Mouse (Mus musculus) hindbrain, embryonic 12.5 days (tissue): Measurements from ENCODE around the gene Tmem238. TPM values are rescaled to one million over a fixed set of nuclear protein-coding genes. Genes with fewer than 3 reads are reported as not detected.

Experiments
- ATAC-seq: fragments of 200-750 bp; cut with Nextera tagmentation; 2 replicates; pipeline ENCODE4 v1.8.0; 2017; ENCODE audit warnings: moderate TSS enrichment; ENCODE audit not compliant: low FRiP score
- H3K27ac ChIP-seq: fragments of 300-500 bp; sonication (generic); 2 replicates; pipeline ENCODE4 v1.5.1; 2016; ENCODE audit warnings: mild to moderate bottlenecking
- H3K27me3 ChIP-seq: fragments of 300-500 bp; sonication (generic); 2 replicates; pipeline ENCODE4 v1.6.1; 2016; ENCODE audit warnings: mild to moderate bottlenecking
- H3K36me3 ChIP-seq: fragments of 300-500 bp; sonication (generic); 2 replicates; pipeline ENCODE4 v1.6.1; 2016; ENCODE audit warnings: mild to moderate bottlenecking
- H3K4me1 ChIP-seq: fragments of 300-500 bp; sonication (generic); 2 replicates; pipeline ENCODE4 v1.6.1; 2016
- H3K4me2 ChIP-seq: fragments of 300-500 bp; sonication (generic); replicated peaks from 2 replicates; pipeline ENCODE4 v1.6.1; 2016; ENCODE audit warnings: mild to moderate bottlenecking
- H3K4me3 ChIP-seq: fragments of 300-500 bp; sonication (generic); 2 replicates; pipeline ENCODE4 v1.5.1; 2016; ENCODE audit warnings: mild to moderate bottlenecking
- H3K9ac ChIP-seq: fragments of 300-500 bp; sonication (generic); 2 replicates; pipeline ENCODE4 v1.6.1; 2016; ENCODE audit warnings: mild to moderate bottlenecking, moderate library complexity
- H3K9me3 ChIP-seq: fragments of 300-500 bp; sonication (generic); replicated peaks from 2 replicates; pipeline ENCODE4 v1.6.1; 2016; ENCODE audit warnings: mild to moderate bottlenecking
- WGBS: fragments of 180-500 bp; shearing (Covaris S2); methylation state at CpG from one replicate; pipeline ENCODE4 v1.1.7; 2016; 5-methylcytosine and 5-hydroxymethylcytosine counted together
- polyA plus RNA-seq: library from polyadenylated mRNA; unstranded; fragments of >200 nt; fragmentation: Nextera tagmentation; extraction: Ambion mirVana; gene quantifications from 2 replicates; pipeline ENCODE4 v1.2.1, GENCODE M21; 2016

The Tmem238 gene
- polyA plus RNA-seq, 1 experiment from 2014 or later: 4.0 TPM

DNA sequence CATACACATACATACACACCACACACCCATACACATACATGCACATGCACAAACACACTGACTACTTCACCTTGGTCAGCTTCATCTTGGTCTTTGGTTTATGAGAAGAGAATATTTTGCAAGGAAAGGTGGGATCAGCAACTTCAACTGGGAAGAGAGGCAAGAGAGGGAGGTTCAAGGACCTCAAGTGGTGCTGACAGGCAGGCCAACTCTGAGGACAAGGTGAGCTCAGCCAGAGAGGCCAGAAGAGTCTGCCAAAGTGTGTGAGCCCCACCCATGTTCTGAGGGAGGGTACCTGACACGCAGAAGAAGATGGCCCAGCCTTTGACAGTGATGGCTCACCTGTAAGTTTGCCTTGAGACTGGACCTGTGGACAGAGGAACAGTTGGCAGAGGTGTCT lies 29.8 kb downstream of the Tmem238 start:
- Histone ChIP-seq H3K27me3 (no peaks in the 10 kb centered on the region), H3K4me3 (no peak overlapping the region), H3K4me2 (no peak overlapping the region), H3K27ac (no peak overlapping the region), H3K36me3 (no peaks in the 10 kb centered on the region), H3K4me1 (no peaks in the 10 kb centered on the region), H3K9ac (no peak overlapping the region), H3K9me3 (no peaks in the 10 kb centered on the region)
- 39% methylated on average over 1 of the region's 1 CpGs for WGBS
- no peak for ATAC-seq

DNA sequence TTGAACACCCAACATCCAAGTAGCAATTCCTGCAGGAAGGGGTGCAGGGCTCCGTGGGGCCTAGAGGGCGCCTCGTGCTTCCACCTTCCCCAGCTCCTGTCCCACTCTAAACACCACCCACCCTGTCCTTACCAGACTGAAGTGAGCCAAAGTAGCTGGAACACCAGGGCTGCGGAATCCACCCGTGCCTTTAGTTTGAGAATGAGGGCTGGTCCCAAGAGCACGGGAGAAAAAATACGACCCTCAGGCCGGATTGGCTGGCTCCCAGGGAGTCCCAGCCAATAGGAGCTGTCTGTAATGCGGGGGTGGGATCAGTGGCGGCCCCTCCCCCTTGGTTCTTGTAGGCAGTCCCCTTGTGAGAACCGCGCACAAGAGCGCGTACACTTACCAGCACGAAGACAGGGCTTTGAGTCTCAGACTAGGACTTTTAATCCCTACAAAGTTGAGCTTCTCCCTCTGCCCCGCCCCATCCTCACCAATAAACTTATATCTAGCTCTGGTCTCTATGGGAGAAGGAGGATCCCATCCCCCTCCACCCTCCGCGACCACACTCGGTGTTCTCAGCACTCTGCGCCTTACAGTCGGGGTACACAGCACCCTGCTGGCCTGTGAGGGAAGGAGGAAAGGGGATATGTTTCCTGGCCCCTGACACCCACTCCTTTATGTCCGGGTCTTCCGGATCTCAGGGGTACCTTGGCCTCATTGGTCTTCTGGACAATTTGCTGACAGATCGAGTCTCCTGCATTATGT lies 36.5 kb downstream of the Tmem238 start, which contains the start of gene Cox6b2:
TSS of gene Cox6b2 (minus strand) at position 274 of the 750 bp plus-strand sequence.
- Histone ChIP-seq H3K27ac (no peak within 1 kb of the TSS), H3K4me2 (peak within 1 kb of the TSS; percentile 50), H3K36me3 (no peaks in the 10 kb centered on the region), H3K27me3 (peaks cover 8% of the 10 kb centered on the region; the same call in 1 of the 2 replicates), H3K9me3 (no peaks in the 10 kb centered on the region), H3K4me1 (peaks cover 20% of the 10 kb centered on the region), H3K9ac (peak within 1 kb of the TSS; percentile 23; the same call in 1 of the 2 replicates), H3K4me3 (peak within 1 kb of the TSS; percentile 32)
- peak; percentile 90 for ATAC-seq
- 4% methylated on average over 24 of the region's 24 CpGs for WGBS

DNA sequence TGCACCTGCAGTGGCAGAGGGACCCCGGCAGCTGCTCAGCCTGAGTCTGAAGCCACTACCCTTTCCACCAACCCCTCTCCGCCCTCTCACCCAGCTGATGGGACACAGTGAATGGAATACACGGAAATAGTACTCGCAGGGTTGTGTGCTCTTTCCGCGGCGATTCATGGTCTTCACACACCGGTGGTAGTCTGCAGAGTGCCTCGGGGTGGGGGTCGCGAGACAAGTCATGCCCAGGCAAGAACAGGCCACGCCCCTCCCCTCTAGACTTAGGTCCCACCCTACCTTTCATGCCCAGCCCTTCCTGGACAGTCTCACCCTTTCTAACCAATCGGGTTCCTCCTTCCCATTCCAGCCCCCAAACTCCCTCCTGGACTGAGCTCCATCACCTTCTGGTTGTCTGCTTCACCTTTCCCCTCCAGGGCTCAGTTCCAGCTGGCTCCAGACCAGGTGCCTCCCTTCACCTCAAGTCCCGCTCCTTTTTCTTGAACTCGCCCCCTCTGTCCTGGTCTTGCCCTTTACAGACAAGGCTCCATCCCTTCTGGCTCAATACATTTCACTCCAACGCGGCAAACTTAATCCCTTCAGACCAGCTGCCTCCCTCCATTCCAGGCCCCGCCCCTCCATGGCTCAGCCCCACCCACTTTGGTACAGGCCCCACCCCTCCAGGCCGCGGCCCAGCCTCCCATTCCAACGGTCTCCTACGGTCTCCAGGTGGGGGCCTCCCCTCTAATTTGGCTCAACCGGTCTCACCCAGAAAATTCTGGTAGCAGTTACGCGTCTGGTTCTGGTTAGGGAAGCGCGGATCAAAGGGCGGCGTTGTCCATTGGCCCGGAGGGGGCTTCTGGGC lies 37.3 kb downstream of the Tmem238 start:
- WGBS: 3% methylated on average over 30 of the region's 30 CpGs
- Histone ChIP-seq H3K9ac (peak overlapping the region; percentile 23; the same call in 1 of the 2 replicates), H3K27ac (no peak overlapping the region), H3K4me1 (peaks cover 20% of the 10 kb centered on the region), H3K9me3 (no peaks in the 10 kb centered on the region), H3K4me3 (peak overlapping the region; percentile 32), H3K36me3 (peaks cover under 1% of the 10 kb centered on the region; the same call in 1 of the 2 replicates), H3K27me3 (peaks cover 8% of the 10 kb centered on the region; the same call in 1 of the 2 replicates), H3K4me2 (peak overlapping the region; percentile 50)
- peak; percentile 65 for ATAC-seq

DNA sequence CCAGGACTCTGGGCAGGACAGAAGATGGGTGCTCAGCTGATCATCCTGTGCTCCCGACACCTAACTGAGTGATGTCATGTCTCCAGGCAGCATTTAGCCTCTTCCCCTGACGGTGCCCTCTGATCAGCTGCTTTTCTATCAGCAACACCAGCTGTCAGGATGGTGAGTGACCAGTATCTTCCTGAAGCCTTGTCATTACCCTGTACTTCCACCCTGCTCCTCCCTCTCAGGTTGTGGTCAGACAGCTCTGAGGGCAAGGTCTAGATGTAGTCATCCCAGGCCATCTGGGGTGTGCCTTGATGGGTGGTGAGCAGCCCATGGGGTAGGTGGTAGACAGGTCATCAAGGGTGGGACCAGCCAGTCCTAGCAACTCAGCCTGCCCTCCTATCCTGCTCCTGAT lies 40.3 kb downstream of the Tmem238 start:
- ATAC-seq: no peak
- Histone ChIP-seq H3K9ac (no peak overlapping the region), H3K36me3 (peaks cover 26% of the 10 kb centered on the region), H3K9me3 (no peaks in the 10 kb centered on the region), H3K4me3 (no peak overlapping the region), H3K4me2 (no peak overlapping the region), H3K27me3 (peaks cover 8% of the 10 kb centered on the region; the same call in 1 of the 2 replicates), H3K4me1 (peaks cover 25% of the 10 kb centered on the region), H3K27ac (no peak overlapping the region)
- 86% methylated on average over 2 of the region's 2 CpGs for WGBS

DNA sequence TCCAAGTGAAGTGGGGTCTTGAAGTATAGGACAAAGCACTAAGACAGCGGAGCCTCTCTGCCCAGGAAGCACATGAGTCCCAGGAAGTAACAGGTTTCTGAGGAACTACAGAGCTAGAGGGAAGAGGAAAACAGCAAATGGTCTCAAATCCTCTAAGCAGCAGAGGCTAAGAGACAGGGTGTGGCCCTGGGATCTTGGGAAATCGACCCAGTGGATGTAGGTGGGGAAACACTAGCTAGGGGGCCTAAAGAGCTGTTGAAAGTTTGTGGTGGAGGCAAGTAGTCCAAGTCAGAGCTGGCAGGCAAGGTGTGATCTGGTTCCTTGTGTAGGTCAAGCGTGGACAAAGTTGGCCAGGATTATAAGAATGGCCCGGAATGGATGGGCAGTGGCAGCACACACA lies 41.1 kb downstream of the Tmem238 start:
- Histone ChIP-seq H3K9me3 (no peaks in the 10 kb centered on the region), H3K27ac (no peak overlapping the region), H3K4me3 (no peak overlapping the region), H3K36me3 (peaks cover 26% of the 10 kb centered on the region), H3K4me2 (no peak overlapping the region), H3K27me3 (0 out of 2 replicates have a peak, but pooled peaks cover 6% of the 10 kb centered on the region), H3K9ac (no peak overlapping the region), H3K4me1 (peaks cover 25% of the 10 kb centered on the region)
- no peak for ATAC-seq
- 83% methylated on average over 4 of the region's 4 CpGs for WGBS

DNA sequence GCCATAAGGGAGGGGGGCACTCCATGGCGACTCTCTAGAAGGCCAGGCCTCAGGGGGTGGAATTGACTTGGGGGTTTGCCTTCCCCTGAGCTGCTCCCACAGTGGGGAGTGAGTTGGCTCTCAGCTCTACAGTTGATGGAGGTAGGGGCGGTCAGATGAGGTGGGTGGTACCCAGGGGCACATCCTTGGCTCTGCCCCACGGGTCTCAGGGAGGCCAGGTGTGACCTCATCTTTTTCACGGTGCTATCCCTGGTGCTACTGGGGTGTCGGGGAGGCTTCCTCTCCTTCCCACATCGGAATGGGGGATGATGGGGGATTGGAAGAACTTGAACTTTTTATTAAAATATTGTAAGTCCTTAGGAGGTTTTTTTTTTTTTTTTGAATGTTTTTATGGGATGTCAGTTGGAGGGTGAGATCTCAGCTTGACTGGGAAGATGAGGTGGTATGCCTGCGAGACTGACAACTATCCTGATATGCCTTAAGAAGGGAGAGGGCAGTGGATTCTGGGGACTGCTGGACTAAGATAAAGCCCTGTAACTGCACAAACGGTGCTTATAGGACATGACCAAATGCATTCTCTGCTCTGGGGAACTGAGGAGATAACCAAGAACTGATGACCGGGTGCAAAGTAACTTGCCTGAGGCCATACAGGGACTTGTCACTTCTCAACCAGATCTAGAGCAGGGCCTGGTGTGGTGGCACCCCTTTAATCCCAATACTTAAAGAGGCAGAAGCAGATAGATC lies 42.1 kb downstream of the Tmem238 start:
- WGBS: 80% methylated on average over 9 of the region's 9 CpGs
- Histone ChIP-seq H3K27me3 (0 out of 2 replicates have a peak, but pooled peaks cover 6% of the 10 kb centered on the region), H3K27ac (no peak overlapping the region), H3K9me3 (no peaks in the 10 kb centered on the region), H3K4me2 (no peak overlapping the region), H3K4me1 (peaks cover 25% of the 10 kb centered on the region), H3K9ac (no peak overlapping the region), H3K4me3 (no peak overlapping the region), H3K36me3 (peaks cover 35% of the 10 kb centered on the region)
- ATAC-seq: no peak

DNA sequence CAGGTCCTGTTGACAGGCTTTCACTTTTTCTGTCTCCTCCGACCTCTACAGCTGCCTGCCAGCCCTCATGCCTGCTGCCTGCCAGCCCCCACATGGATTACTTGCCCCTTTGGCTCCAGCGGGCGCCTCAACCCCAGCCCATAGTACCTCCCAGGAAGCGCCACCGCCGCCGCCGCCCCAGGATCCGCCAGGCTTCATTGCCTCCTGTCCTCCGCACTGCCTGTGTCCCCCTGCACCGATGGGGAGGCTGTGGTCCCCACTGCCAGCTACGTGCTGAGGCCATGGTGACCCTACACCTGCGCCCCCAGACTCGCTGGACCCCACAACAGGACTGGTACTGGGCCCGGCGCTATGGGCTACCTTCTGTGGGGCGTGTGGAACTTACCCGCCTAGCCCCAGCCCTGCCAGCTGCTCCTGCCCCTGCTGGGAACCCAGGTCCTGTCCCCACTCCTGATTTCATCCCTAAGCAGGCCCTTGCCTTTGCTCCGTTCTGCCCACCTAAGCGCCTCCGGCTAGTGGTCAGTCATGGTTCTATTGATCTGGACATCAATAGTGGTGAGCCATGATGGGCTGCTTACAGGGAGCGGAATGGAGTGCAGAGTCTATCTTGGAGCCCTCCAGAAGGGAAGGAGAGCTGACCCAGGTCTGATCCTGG lies 43.0 kb downstream of the Tmem238 start:
- Histone ChIP-seq H3K4me2 (no peak overlapping the region), H3K27me3 (no peaks in the 10 kb centered on the region), H3K9me3 (no peaks in the 10 kb centered on the region), H3K4me1 (peaks cover 25% of the 10 kb centered on the region), H3K9ac (no peak overlapping the region), H3K27ac (no peak overlapping the region), H3K4me3 (no peak overlapping the region), H3K36me3 (peaks cover 39% of the 10 kb centered on the region)
- ATAC-seq: no peak
- 87% methylated on average over 22 of the region's 22 CpGs for WGBS

DNA sequence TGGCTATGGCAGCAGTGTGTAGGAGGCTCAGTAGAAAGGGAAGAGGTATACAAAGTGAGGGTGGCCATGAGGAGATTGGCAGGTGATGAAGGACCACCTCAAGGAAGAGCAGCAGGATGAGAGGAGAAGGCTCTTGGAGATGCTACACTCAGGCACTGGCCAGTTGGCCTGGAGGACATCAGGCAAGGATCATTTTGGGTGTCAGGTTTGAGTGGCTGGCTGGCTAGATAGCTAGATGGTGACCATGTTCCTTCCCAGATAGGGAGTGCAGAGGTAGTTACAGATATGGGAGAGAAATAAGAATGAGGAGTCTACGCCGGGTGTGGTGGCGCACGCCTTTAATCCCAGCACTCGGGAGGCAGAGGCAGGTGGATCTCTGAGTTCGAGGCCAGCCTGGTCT lies 44.6 kb downstream of the Tmem238 start:
- Histone ChIP-seq H3K4me3 (no peak overlapping the region), H3K4me2 (no peak overlapping the region), H3K9ac (no peak overlapping the region), H3K9me3 (no peaks in the 10 kb centered on the region), H3K4me1 (peaks cover 33% of the 10 kb centered on the region), H3K27me3 (no peaks in the 10 kb centered on the region), H3K27ac (no peak overlapping the region), H3K36me3 (peaks cover 39% of the 10 kb centered on the region)
- ATAC-seq: no peak
- WGBS: 85% methylated on average over 6 of the region's 6 CpGs

DNA sequence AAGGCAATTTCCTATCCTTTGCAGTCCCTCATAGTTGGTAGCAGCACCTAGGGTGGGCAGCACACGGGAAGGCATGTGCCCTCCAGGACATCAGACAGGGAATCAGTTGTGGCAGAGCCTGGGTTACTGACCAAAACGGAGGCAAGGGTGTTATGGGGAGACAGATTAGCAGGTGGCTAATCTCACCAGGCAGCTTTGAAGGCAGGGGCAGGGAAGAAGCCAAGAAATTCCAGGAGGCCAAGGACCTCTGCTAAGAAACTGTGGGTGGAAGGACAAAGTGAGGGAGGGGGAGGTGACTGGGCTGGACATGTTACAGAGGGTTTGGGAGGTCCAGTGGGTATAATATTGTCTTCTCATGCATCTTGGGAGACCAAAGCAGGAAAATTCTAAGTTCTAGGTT lies 46.1 kb downstream of the Tmem238 start:
- no peak for ATAC-seq
- Histone ChIP-seq H3K9ac (peak overlapping the region; percentile 19; the same call in 1 of the 2 replicates), H3K4me1 (peaks cover 40% of the 10 kb centered on the region), H3K4me2 (no peak overlapping the region), H3K27me3 (no peaks in the 10 kb centered on the region), H3K4me3 (no peak overlapping the region), H3K9me3 (no peaks in the 10 kb centered on the region), H3K27ac (no peak overlapping the region), H3K36me3 (peaks cover 39% of the 10 kb centered on the region)
- WGBS: 76% methylated on average over 2 of the region's 2 CpGs

DNA sequence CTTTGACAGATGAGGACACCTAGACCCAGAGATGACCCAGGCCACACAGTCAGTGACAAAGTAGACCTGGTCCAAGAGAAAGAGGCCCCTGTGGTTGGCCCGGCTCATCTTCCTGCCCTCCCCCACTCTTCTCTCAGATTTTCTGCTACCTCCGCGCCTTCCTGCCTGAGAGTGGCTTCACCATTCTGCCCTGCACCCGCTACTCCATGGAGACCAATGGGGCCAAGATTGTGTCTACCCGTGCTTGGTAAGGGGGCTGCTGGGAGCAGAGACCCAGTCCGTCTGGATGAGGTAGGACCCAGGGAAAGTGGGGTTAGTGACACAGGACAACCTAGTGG lies 47.0 kb downstream of the Tmem238 start:
- no peak for ATAC-seq
- 75% methylated on average over 6 of the region's 6 CpGs for WGBS
- H3K36me3 ChIP-seq: peaks cover 39% of the 10 kb centered on the region
- no peak overlapping the region for H3K9ac ChIP-seq
- peaks cover 40% of the 10 kb centered on the region for H3K4me1 ChIP-seq
- H3K4me3 ChIP-seq: no peak overlapping the region
- H3K27ac ChIP-seq: no peak overlapping the region
- H3K9me3 ChIP-seq: no peaks in the 10 kb centered on the region
- no peaks in the 10 kb centered on the region for H3K27me3 ChIP-seq
- 0 out of 2 replicates have a peak overlapping the region, but pooled peaks have one; percentile 88 for H3K4me2 ChIP-seq

DNA sequence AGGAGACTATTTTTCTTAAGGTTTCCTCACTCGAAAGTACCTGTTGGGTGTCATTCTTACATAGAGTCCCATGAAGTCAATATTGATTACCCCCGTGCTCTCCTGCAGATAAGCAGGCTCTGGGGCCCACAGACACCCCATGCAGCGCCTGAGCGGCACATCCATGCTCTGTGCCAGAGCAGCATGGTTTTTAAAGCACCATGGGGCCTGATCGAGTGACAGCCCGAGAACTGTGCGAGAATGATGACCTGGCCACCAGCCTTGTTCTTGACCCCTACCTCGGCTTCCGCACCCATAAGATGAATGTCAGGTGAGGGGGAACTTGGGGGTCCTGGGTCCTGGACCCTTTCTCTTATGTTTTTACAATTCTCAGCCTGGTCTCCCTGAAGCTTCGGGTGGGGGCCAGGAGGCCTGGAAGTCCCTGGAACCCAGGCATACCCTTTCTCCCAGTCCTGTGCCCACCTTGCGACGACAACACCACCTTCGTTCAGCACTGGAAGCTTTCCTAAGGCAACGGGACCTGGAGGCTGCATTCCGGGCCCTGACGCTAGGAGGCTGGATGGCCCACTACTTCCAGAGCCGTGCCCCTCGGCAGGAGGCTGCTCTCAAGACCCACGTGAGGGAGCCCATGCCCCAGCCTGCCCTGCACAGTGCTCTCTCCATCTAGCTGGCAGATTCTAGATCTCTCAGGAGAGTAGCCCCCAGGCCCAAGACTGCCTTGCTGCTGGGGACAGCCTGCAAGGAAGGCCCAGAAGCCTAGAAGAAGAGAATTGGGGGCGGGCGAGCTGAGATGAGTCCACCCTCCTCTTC lies 47.6 kb downstream of the Tmem238 start:
- Histone ChIP-seq H3K27ac (peak overlapping the region; percentile 91), H3K9ac (peak overlapping the region; percentile 90; the same call in 1 of the 2 replicates), H3K4me2 (peak overlapping the region; percentile 88), H3K4me1 (peaks cover 39% of the 10 kb centered on the region), H3K36me3 (peaks cover 36% of the 10 kb centered on the region), H3K27me3 (no peaks in the 10 kb centered on the region), H3K4me3 (peak overlapping the region; percentile 64; the same call in 1 of the 2 replicates), H3K9me3 (no peaks in the 10 kb centered on the region)
- 83% methylated on average over 21 of the region's 21 CpGs for WGBS
- no peak for ATAC-seq
